Mouse (Mus musculus): ENCODE measurements around the gene Ttll5.

DNA sequence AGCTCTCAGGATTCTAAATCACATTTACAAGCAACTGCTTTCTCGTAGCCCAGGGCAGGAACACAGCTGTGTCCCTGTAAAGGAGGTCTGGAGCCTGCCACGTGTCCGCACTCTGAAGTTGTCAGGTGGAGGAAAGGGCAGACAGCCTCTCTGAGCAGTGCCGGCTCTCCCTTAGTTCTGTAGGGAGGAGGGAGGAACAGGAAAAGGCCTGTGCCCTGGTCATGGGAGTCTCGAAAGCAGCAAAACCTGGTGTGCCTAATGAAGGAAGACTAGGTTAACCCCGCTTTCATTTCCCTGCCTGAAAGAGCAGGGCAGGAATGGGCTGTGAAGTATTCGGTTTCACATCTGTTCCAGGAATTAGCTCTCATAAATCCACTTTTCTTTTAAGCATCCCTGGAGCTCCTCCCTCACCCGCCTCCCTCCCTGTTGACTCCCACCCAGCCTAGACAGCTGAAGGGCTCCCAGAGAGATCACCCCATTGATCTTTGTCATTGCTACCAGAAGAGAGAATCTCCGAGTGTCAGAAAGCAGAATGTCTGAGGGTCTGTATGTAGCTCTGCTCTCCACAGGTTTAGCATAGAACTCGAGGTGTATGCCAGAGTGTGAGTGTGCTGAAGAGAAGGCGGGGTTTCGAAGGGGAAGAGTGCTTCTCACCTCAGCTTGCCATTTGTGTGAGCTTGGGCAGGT, 212.9 kb downstream of the Ttll5 start:
- TF ChIP-seq GATA1 (IDR thresholded peaks at IDR 0.05; ENCODE audit: low read length) = no peak
- TF ChIP-seq TAL1 (IDR thresholded peaks at IDR 0.05; ENCODE audit: low read length) = no peak

All from erythroblast, embryonic 14.5 days (primary cell).